Mouse (Mus musculus) heart, embryonic 14.5 days (tissue): Measurements from ENCODE around the gene Kirrel3. TPM values are rescaled to one million over a fixed set of nuclear protein-coding genes. Genes with fewer than 3 reads are reported as not detected.

Experiments
- ATAC-seq: fragments of 200-750 bp; cut with Nextera tagmentation; 2 replicates; pipeline ENCODE4 v1.8.0; 2017; ENCODE audit warnings: low read depth, moderate TSS enrichment; ENCODE audit not compliant: insufficient number of reproducible peaks, insufficient read depth, low FRiP score
- H3K27ac ChIP-seq, 2 experiments: fragments of 200-500 bp in 1 of 2; fragments of 300-500 bp in 1 of 2; sonication (generic) in 1 of 2; replicated peaks in 1 of 2; 2 replicates each; pipeline ENCODE4 v1.5.1; 2012 to 2014; ENCODE audit warnings: low read depth in 2 of 2, low read length in 2 of 2, control low read depth in 1 of 2, mild to moderate bottlenecking in 1 of 2, mixed read lengths in 1 of 2; ENCODE audit not compliant: control insufficient read depth in 1 of 2, insufficient read depth in 1 of 2
- H3K27me3 ChIP-seq: fragments of 300-500 bp; sonication (generic); 2 replicates; pipeline ENCODE4 v1.6.1; 2014; ENCODE audit warnings: mild to moderate bottlenecking, low read length, control low read depth; ENCODE audit not compliant: control insufficient read depth, insufficient read depth
- H3K36me3 ChIP-seq: fragments of 300-500 bp; sonication (generic); 2 replicates; pipeline ENCODE4 v1.6.1; 2014; ENCODE audit warnings: mild to moderate bottlenecking, control low read depth, low read length, mixed read lengths; ENCODE audit not compliant: control insufficient read depth, insufficient read depth
- H3K4me1 ChIP-seq, 2 experiments: fragments of 200-500 bp in 1 of 2; fragments of 300-500 bp in 1 of 2; sonication (generic) in 1 of 2; 2 replicates each; pipeline ENCODE4 v1.6.1; 2012 to 2014; ENCODE audit warnings: low read length in 2 of 2, control low read depth in 1 of 2, mixed read lengths in 1 of 2; ENCODE audit not compliant: control insufficient read depth in 2 of 2, insufficient read depth in 2 of 2
- H3K4me2 ChIP-seq: fragments of 300-500 bp; sonication (generic); 2 replicates; pipeline ENCODE4 v1.6.1; 2014; ENCODE audit warnings: mild to moderate bottlenecking, low read length
- H3K4me3 ChIP-seq, 2 experiments: fragments of 200-500 bp in 1 of 2; fragments of 300-500 bp in 1 of 2; sonication (generic) in 1 of 2; 2 replicates each; pipeline ENCODE4 v1.5.1; 2012 to 2014; ENCODE audit warnings: low read length in 2 of 2, mild to moderate bottlenecking in 2 of 2, control low read depth in 1 of 2, low read depth in 1 of 2, moderate library complexity in 1 of 2; ENCODE audit not compliant: control insufficient read depth in 1 of 2, insufficient read depth in 1 of 2
- H3K9ac ChIP-seq: fragments of 300-500 bp; sonication (generic); 2 replicates; pipeline ENCODE4 v1.6.1; 2014; ENCODE audit warnings: mild to moderate bottlenecking, low read length
- H3K9me3 ChIP-seq: fragments of 300-500 bp; sonication (generic); 2 replicates; pipeline ENCODE4 v1.6.1; 2016; ENCODE audit warnings: low read length, control low read depth; ENCODE audit not compliant: control insufficient read depth
- WGBS: fragments of 180-500 bp; shearing (Covaris S2); extraction: QIAGEN DNeasy Blood & Tissue Kit; methylation state at CpG from one replicate; pipeline ENCODE4 v1.1.7; 2014; 5-methylcytosine and 5-hydroxymethylcytosine counted together
- polyA plus RNA-seq: library from polyadenylated mRNA; unstranded; fragments of >200 nt; fragmentation: Nextera tagmentation; extraction: Ambion mirVana; gene quantifications from 2 replicates; pipeline ENCODE4 v1.2.1, GENCODE M21; 2014

Gene Kirrel3
- polyA plus RNA-seq, 1 experiment from 2014 or later: 1.0 TPM

DNA sequence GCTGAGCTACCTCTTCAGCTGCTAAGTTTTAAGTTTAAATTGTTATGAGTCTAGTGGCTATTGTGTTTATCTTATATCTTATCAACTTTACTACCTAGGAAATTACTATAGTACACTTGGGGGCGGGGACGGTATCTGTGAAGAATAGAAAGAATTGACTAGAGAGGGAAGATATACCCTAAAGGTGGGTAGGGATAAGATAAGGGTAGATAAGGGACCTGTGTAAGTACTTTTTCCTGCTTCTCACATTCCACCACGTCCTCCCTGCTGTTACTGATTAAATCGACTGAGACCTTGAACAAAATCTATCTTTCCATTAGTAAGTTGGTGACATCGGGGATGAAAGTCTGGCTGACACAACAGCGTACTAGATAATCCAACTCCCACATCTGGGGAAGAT lies 562.8 kb downstream of the Kirrel3 start:
- no peak for ATAC-seq
- Histone ChIP-seq H3K27ac (no peak overlapping the region), H3K4me1 (peaks cover 34 to 56% of the 10 kb centered on the region in 2 experiments), H3K4me2 (no peak overlapping the region), H3K9me3 (no peaks in the 10 kb centered on the region), H3K4me3 (no peak overlapping the region), H3K36me3 (peaks cover 26% of the 10 kb centered on the region), H3K9ac (no peak overlapping the region), H3K27me3 (no peaks in the 10 kb centered on the region)
- WGBS: 56% methylated on average over 6 of the region's 6 CpGs

DNA sequence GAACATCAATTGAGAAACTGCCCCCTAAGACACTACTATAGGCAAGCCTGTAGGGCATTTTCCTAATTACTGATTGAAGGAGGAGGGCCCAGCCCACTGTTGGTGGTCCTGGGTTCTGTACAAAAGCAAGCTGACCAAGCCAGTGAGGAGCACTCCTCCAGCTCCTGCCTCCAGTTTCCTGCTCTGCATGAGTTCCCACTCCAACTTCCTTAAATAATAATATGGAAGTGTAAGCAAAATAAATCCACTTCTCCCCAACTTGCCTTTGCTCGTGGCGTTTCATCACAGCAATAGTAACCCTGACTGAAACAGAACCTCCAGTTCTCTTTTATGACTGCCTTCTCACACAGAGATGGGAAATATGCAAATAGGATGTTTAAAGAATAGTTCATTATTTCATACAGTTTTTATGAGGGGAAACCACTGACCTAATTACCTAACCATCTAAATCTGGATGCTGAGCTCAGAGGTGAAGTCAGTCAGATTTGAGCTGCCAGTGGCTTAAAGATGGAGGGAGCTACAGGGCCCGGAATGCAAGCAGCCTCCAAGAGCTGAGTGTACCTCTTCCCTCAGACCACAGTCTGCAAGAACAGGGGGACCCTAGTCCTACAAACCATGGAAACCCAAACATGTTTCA lies 564.3 kb downstream of the Kirrel3 start:
- peaks cover 27 to 41% of the 10 kb centered on the region in 2 experiments for H3K4me1 ChIP-seq
- H3K4me2 ChIP-seq: no peak overlapping the region
- no peak for ATAC-seq
- no peak overlapping the region for H3K4me3 ChIP-seq
- no peaks in the 10 kb centered on the region for H3K27me3 ChIP-seq
- no peaks in the 10 kb centered on the region for H3K9me3 ChIP-seq
- WGBS: 84% methylated on average over 3 of the region's 3 CpGs
- no peak overlapping the region; a peak in 1 of 4 replicates for H3K27ac ChIP-seq
- peaks cover 31% of the 10 kb centered on the region for H3K36me3 ChIP-seq
- no peak overlapping the region for H3K9ac ChIP-seq

DNA sequence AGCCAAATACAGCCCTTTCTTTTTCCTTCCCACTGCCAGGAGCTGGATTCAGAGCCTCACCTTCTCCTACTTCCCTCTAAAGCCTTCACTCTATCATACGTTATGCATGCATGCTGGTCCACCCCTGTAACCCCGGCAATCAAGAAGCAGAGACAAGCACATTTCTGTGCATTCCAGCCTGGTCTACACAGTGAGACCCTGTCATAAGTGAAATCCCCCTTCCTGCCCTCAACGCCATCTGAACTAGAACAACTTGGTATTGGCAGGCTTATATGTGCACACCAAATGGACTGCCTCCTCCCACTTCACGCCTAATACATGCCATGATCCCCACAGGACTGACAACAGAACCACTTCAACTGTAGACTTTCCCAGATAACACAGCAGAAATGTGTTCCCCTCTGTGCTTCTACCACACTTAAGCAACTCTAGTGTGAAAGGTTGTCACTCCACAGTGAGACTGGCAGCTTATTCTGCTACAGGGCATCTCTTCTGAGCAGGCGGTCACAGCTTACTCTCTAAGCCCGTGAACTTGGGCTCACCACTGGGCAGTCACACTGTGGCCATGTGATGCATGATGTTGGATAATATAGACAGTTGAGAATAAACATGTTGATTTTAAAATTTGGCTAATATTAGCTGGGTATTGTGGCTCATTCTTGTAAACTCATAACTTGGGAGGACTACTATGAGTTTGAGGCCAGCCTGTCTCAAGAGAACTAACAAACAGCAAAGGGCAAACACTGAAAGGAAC lies 565.2 kb downstream of the Kirrel3 start:
- 78% methylated on average over 6 of the region's 6 CpGs for WGBS
- Histone ChIP-seq H3K27ac (peak overlapping the region in 1 of 2 experiments; percentile 42; a peak in 1 of 4 replicates), H3K9me3 (no peaks in the 10 kb centered on the region), H3K4me3 (no peak overlapping the region), H3K4me2 (no peak overlapping the region), H3K4me1 (peaks cover 22 to 33% of the 10 kb centered on the region in 2 experiments), H3K36me3 (peaks cover 31% of the 10 kb centered on the region), H3K9ac (no peak overlapping the region), H3K27me3 (no peaks in the 10 kb centered on the region)
- ATAC-seq: no peak

DNA sequence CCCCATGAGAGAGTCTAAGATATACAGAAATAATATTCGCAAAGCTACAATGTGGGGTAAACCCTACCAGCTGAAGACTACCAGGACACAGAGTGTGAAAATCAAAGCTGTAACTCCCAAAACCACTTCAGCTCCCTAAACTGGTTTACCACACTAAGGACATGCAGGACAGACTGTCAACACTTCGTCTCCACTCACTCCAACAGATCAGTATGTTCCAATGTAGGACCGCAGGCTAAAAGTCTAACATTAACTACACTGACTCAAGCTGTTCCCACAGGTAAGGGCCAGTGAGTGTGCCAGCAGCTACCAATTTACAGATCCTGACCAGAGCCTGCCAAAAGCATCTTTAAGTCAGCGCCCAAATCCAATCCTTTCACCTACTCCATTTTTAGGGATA lies 566.0 kb downstream of the Kirrel3 start:
- Histone ChIP-seq H3K9me3 (no peaks in the 10 kb centered on the region), H3K36me3 (peaks cover 31% of the 10 kb centered on the region), H3K4me2 (no peak overlapping the region), H3K4me1 (peaks cover 18 to 28% of the 10 kb centered on the region in 2 experiments), H3K27ac (peak overlapping the region; percentile 28 to 42; a peak in 2 of 4 replicates), H3K4me3 (no peak overlapping the region), H3K9ac (no peak overlapping the region), H3K27me3 (no peaks in the 10 kb centered on the region)
- peak; percentile 51; the same call in 1 of the 2 replicates for ATAC-seq
- WGBS: 41% methylated on average over 4 of the region's 4 CpGs

DNA sequence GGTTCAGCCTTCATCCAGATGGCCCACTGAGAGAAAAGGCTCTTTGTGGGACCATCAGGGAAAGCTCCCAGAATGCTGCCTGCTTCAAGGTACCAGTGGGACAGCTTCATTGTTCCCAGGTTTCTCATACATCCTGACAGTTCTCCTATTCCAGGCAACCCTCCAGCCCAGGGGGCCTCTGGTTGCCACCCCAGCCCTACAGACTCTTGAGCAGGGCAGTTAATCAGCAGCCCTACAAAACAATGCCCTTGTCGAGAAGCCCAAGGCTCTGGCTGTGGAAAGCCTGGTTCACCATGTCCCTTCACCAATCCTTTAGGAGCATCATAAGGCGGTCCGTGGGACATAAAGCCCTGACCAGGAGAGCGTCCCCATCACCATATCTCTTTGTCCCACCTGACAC lies 567.0 kb downstream of the Kirrel3 start:
- no peaks in the 10 kb centered on the region for H3K9me3 ChIP-seq
- H3K9ac ChIP-seq: no peak overlapping the region
- ATAC-seq: no peak
- H3K27ac ChIP-seq: no peak overlapping the region
- no peak overlapping the region for H3K4me2 ChIP-seq
- H3K27me3 ChIP-seq: no peaks in the 10 kb centered on the region
- WGBS: 81% methylated on average over 4 of the region's 4 CpGs
- H3K4me3 ChIP-seq: no peak overlapping the region
- peaks cover 25% of the 10 kb centered on the region for H3K36me3 ChIP-seq
- H3K4me1 ChIP-seq: peaks cover 18 to 28% of the 10 kb centered on the region in 2 experiments

DNA sequence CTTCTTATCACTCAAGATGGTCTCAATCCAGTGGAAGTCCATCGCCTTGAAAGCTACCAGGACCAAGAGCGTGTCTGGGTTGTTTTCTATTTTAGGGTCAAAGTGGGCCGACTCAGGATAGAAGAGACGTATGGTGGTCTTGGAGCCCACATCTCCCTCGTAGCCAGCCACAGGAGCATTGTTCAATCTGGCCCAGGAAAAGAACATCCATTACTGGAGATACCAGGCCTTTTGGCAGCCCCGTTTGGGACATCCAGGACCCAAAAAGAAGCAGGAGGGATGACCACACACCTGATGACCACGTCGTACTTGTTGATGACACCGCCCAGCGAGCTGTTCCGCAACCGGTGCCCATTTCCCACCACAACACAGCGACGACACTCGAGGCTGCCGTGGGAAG lies 567.4 kb downstream of the Kirrel3 start:
- H3K4me2 ChIP-seq: no peak overlapping the region
- ATAC-seq: no peak
- no peak overlapping the region for H3K27ac ChIP-seq
- no peaks in the 10 kb centered on the region for H3K27me3 ChIP-seq
- no peak overlapping the region for H3K9ac ChIP-seq
- peaks cover 18 to 28% of the 10 kb centered on the region in 2 experiments for H3K4me1 ChIP-seq
- H3K4me3 ChIP-seq: no peak overlapping the region
- WGBS: 88% methylated on average over 16 of the region's 16 CpGs
- H3K36me3 ChIP-seq: peaks cover 22% of the 10 kb centered on the region
- H3K9me3 ChIP-seq: no peaks in the 10 kb centered on the region

DNA sequence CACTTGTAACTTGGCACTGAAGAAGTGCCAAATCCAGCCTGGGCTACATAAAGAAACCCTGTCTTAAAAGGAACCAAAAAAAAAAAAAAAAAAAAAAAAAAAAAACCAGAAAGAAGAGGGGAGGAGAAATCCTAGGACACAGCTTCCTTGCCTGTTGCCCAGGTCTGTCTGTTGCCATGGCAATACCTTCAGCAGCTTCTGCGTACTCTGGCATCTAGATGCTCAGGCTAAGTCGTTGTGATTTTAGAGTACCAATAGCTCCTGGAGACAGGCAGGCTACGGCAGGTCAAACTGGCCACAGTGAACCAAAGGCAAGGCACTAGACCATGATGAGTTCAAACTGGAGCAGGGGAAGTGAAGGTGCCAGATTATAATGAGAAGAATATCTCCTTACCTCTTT lies 568.0 kb downstream of the Kirrel3 start:
- Histone ChIP-seq H3K4me3 (no peak overlapping the region), H3K4me1 (peaks cover 18 to 28% of the 10 kb centered on the region in 2 experiments), H3K27me3 (no peaks in the 10 kb centered on the region), H3K27ac (no peak overlapping the region), H3K9ac (no peak overlapping the region), H3K36me3 (peaks cover 22% of the 10 kb centered on the region), H3K9me3 (no peaks in the 10 kb centered on the region), H3K4me2 (no peak overlapping the region)
- WGBS: 85% methylated on average over 3 of the region's 3 CpGs
- no peak for ATAC-seq
